Mouse (Mus musculus): ENCODE measurements around the gene Itgax. TPM values are rescaled to one million over a fixed set of nuclear protein-coding genes. Genes with fewer than 3 reads are reported as not detected.

Gene Itgax
- polyA plus RNA-seq (2014; fragmentation: Nextera tagmentation; extraction: Ambion mirVana), result 0.15 TPM in 1 of 2 replicates, not detected in the other

GRCm38 (mm10) chr7:128128741-128129720 lies at the start of gene Itgax:
Gene Itgax, plus strand, starts transcription at chr7:128129547.
- no peak for ATAC-seq (ENCODE audit: low read depth)
- WGBS, result 85% methylated on average over 8 of the region's 8 CpGs

GRCm38 (mm10) chr7:128080012-128080411 lies 49.3 kb upstream of the Itgax start:
- H3K27me3 ChIP-seq (ENCODE audit: control insufficient read depth, insufficient read depth, low read length), result no peaks in the 10 kb centered on the region
- no peaks in the 10 kb centered on the region for H3K36me3 ChIP-seq (ENCODE audit: control insufficient read depth, insufficient read depth, low read length)
- H3K4me1 ChIP-seq (ENCODE audit: control insufficient read depth, insufficient read depth, low read length), result no peaks in the 10 kb centered on the region
- no peak for ATAC-seq (ENCODE audit: low read depth)
- H3K9me3 ChIP-seq (ENCODE audit: control insufficient read depth, low read length), result no peaks in the 10 kb centered on the region
- WGBS, result 77% methylated on average over 8 of the region's 8 CpGs
- no peak overlapping the region for H3K27ac ChIP-seq (ENCODE audit: low read depth, low read length)
- H3K4me2 ChIP-seq (ENCODE audit: low read depth, low read length), result no peak overlapping the region
- H3K9ac ChIP-seq (replicated peaks; ENCODE audit: low read depth, low read length), result no peak overlapping the region
- H3K4me3 ChIP-seq (ENCODE audit: low read depth, low read length), result no peak overlapping the region

More at GRCm38 (mm10) chr7:128128741-128129720, at the start of gene Itgax:
- no peaks in the 10 kb centered on the region for H3K4me1 ChIP-seq (ENCODE audit: control insufficient read depth, insufficient read depth, low read length)
- no peak within 1 kb of the TSS for H3K4me3 ChIP-seq (ENCODE audit: low read depth, low read length)
- H3K9me3 ChIP-seq (ENCODE audit: control insufficient read depth, low read length), result no peaks in the 10 kb centered on the region
- no peak within 1 kb of the TSS for H3K9ac ChIP-seq (replicated peaks; ENCODE audit: low read depth, low read length)
- H3K27me3 ChIP-seq (ENCODE audit: control insufficient read depth, insufficient read depth, low read length), result no peaks in the 10 kb centered on the region
- H3K27ac ChIP-seq (ENCODE audit: low read depth, low read length), result no peak within 1 kb of the TSS
- H3K4me2 ChIP-seq (ENCODE audit: low read depth, low read length), result no peak within 1 kb of the TSS
- H3K36me3 ChIP-seq (ENCODE audit: control insufficient read depth, insufficient read depth, low read length), result no peaks in the 10 kb centered on the region

GRCm38 (mm10) chr7:128089141-128089540 lies 40.2 kb upstream of the Itgax start:
- Histone ChIP-seq H3K4me2 (ENCODE audit: low read depth, low read length) (no peak overlapping the region), H3K4me1 (ENCODE audit: control insufficient read depth, insufficient read depth, low read length) (no peaks in the 10 kb centered on the region), H3K27me3 (ENCODE audit: control insufficient read depth, insufficient read depth, low read length) (no peaks in the 10 kb centered on the region), H3K9me3 (ENCODE audit: control insufficient read depth, low read length) (no peaks in the 10 kb centered on the region), H3K36me3 (ENCODE audit: control insufficient read depth, insufficient read depth, low read length) (no peaks in the 10 kb centered on the region), H3K27ac (ENCODE audit: low read depth, low read length) (no peak overlapping the region), H3K4me3 (ENCODE audit: low read depth, low read length) (no peak overlapping the region), H3K9ac (replicated peaks; ENCODE audit: low read depth, low read length) (no peak overlapping the region)
- ATAC-seq (ENCODE audit: low read depth), result no peak
- 83% methylated on average over 7 of the region's 7 CpGs for WGBS

- no peak for ATAC-seq (ENCODE audit: low read depth)
- H3K36me3 ChIP-seq (ENCODE audit: control insufficient read depth, insufficient read depth, low read length), result no peaks in the 10 kb centered on the region
- H3K27me3 ChIP-seq (ENCODE audit: control insufficient read depth, insufficient read depth, low read length), result no peaks in the 10 kb centered on the region
- no peak overlapping the region for H3K4me2 ChIP-seq (ENCODE audit: low read depth, low read length)
- H3K4me1 ChIP-seq (ENCODE audit: control insufficient read depth, insufficient read depth, low read length), result no peaks in the 10 kb centered on the region; the same call in 1 of the 2 replicates
- no peak overlapping the region for H3K4me3 ChIP-seq (ENCODE audit: low read depth, low read length)
- WGBS, result 82% methylated on average over 1 of the region's 1 CpGs
- no peak overlapping the region for H3K9ac ChIP-seq (replicated peaks; ENCODE audit: low read depth, low read length)
- no peak overlapping the region for H3K27ac ChIP-seq (ENCODE audit: low read depth, low read length)
- no peaks in the 10 kb centered on the region for H3K9me3 ChIP-seq (ENCODE audit: control insufficient read depth, low read length)
These were observed 31.2 kb upstream of the Itgax start for GRCm38 (mm10) chr7:128098135-128098534.

GRCm38 (mm10) chr7:128100742-128101357 lies 28.5 kb upstream of the Itgax start:
- 75% methylated on average over 2 of the region's 2 CpGs for WGBS

GRCm38 (mm10) chr7:128105246-128105645 lies 24.1 kb upstream of the Itgax start:
- no peak overlapping the region for H3K9ac ChIP-seq (replicated peaks; ENCODE audit: low read depth, low read length)
- no peak overlapping the region for H3K4me3 ChIP-seq (ENCODE audit: low read depth, low read length)
- no peaks in the 10 kb centered on the region for H3K36me3 ChIP-seq (ENCODE audit: control insufficient read depth, insufficient read depth, low read length)
- no peak overlapping the region for H3K27ac ChIP-seq (ENCODE audit: low read depth, low read length)
- no peaks in the 10 kb centered on the region for H3K4me1 ChIP-seq (ENCODE audit: control insufficient read depth, insufficient read depth, low read length)
- no peaks in the 10 kb centered on the region for H3K27me3 ChIP-seq (ENCODE audit: control insufficient read depth, insufficient read depth, low read length)
- WGBS, result 65% methylated on average over 4 of the region's 4 CpGs
- H3K4me2 ChIP-seq (ENCODE audit: low read depth, low read length), result no peak overlapping the region
- no peaks in the 10 kb centered on the region for H3K9me3 ChIP-seq (ENCODE audit: control insufficient read depth, low read length)
- ATAC-seq (ENCODE audit: low read depth), result no peak

More at GRCm38 (mm10) chr7:128100742-128101357, 28.5 kb upstream of the Itgax start:
- no peak overlapping the region for H3K4me2 ChIP-seq (ENCODE audit: low read depth, low read length)
- H3K9me3 ChIP-seq (ENCODE audit: control insufficient read depth, low read length), result no peaks in the 10 kb centered on the region
- no peaks in the 10 kb centered on the region; the same call in 1 of the 2 replicates for H3K4me1 ChIP-seq (ENCODE audit: control insufficient read depth, insufficient read depth, low read length)
- ATAC-seq (ENCODE audit: low read depth), result no peak
- no peak overlapping the region for H3K9ac ChIP-seq (replicated peaks; ENCODE audit: low read depth, low read length)
- no peaks in the 10 kb centered on the region for H3K36me3 ChIP-seq (ENCODE audit: control insufficient read depth, insufficient read depth, low read length)
- no peak overlapping the region for H3K4me3 ChIP-seq (ENCODE audit: low read depth, low read length)
- H3K27ac ChIP-seq (ENCODE audit: low read depth, low read length), result no peak overlapping the region
- H3K27me3 ChIP-seq (ENCODE audit: control insufficient read depth, insufficient read depth, low read length), result no peaks in the 10 kb centered on the region

- WGBS, result 88% methylated on average over 7 of the region's 7 CpGs
- H3K4me1 ChIP-seq (ENCODE audit: control insufficient read depth, insufficient read depth, low read length), result no peaks in the 10 kb centered on the region
- H3K27me3 ChIP-seq (ENCODE audit: control insufficient read depth, insufficient read depth, low read length), result no peaks in the 10 kb centered on the region
- no peaks in the 10 kb centered on the region for H3K9me3 ChIP-seq (ENCODE audit: control insufficient read depth, low read length)
- no peak overlapping the region for H3K9ac ChIP-seq (replicated peaks; ENCODE audit: low read depth, low read length)
- no peak overlapping the region for H3K4me2 ChIP-seq (ENCODE audit: low read depth, low read length)
- H3K36me3 ChIP-seq (ENCODE audit: control insufficient read depth, insufficient read depth, low read length), result no peaks in the 10 kb centered on the region
- H3K4me3 ChIP-seq (ENCODE audit: low read depth, low read length), result no peak overlapping the region
- H3K27ac ChIP-seq (ENCODE audit: low read depth, low read length), result no peak overlapping the region
- ATAC-seq (ENCODE audit: low read depth), result no peak
These were observed 21.9 kb upstream of the Itgax start for GRCm38 (mm10) chr7:128107462-128107861.

GRCm38 (mm10) chr7:128110314-128110713 lies 19.0 kb upstream of the Itgax start:
- no peaks in the 10 kb centered on the region for H3K36me3 ChIP-seq (ENCODE audit: control insufficient read depth, insufficient read depth, low read length)
- WGBS, result 79% methylated on average over 2 of the region's 2 CpGs
- no peaks in the 10 kb centered on the region for H3K4me1 ChIP-seq (ENCODE audit: control insufficient read depth, insufficient read depth, low read length)
- H3K9me3 ChIP-seq (ENCODE audit: control insufficient read depth, low read length), result no peaks in the 10 kb centered on the region
- H3K4me3 ChIP-seq (ENCODE audit: low read depth, low read length), result no peak overlapping the region
- no peak overlapping the region for H3K27ac ChIP-seq (ENCODE audit: low read depth, low read length)
- no peak overlapping the region for H3K9ac ChIP-seq (replicated peaks; ENCODE audit: low read depth, low read length)
- H3K4me2 ChIP-seq (ENCODE audit: low read depth, low read length), result no peak overlapping the region
- no peak for ATAC-seq (ENCODE audit: low read depth)
- no peaks in the 10 kb centered on the region for H3K27me3 ChIP-seq (ENCODE audit: control insufficient read depth, insufficient read depth, low read length)

- H3K4me3 ChIP-seq (ENCODE audit: low read depth, low read length), result no peak overlapping the region
- 88% methylated on average over 11 of the region's 11 CpGs for WGBS
- H3K36me3 ChIP-seq (ENCODE audit: control insufficient read depth, insufficient read depth, low read length), result no peaks in the 10 kb centered on the region
- H3K9ac ChIP-seq (replicated peaks; ENCODE audit: low read depth, low read length), result no peak overlapping the region
- no peaks in the 10 kb centered on the region for H3K4me1 ChIP-seq (ENCODE audit: control insufficient read depth, insufficient read depth, low read length)
- ATAC-seq (ENCODE audit: low read depth), result no peak
- no peak overlapping the region for H3K4me2 ChIP-seq (ENCODE audit: low read depth, low read length)
- H3K27ac ChIP-seq (ENCODE audit: low read depth, low read length), result no peak overlapping the region
- H3K27me3 ChIP-seq (ENCODE audit: control insufficient read depth, insufficient read depth, low read length), result no peaks in the 10 kb centered on the region
- H3K9me3 ChIP-seq (ENCODE audit: control insufficient read depth, low read length), result no peaks in the 10 kb centered on the region
These were observed 17.2 kb upstream of the Itgax start for GRCm38 (mm10) chr7:128112131-128112530.

All from neural tube, embryonic 14.5 days (tissue).